Mouse (Mus musculus) heart, adult 2 months (tissue): ENCODE data around the gene Gnaq.

Experiments used
- CTCF ChIP-seq: fragments of 200-600 bp; IDR thresholded peaks from 2 replicates; pipeline ENCODE4 v1.8.1; 2022; ENCODE audit warnings: antibody characterized with exemption, mild to moderate bottlenecking, moderate library complexity
- POLR2A ChIP-seq: fragments of 200-500 bp; IDR thresholded peaks from 2 replicates; pipeline ENCODE4 v1.6.1; 2011; ENCODE audit warnings: mild to moderate bottlenecking, low read depth, low read length, control low read depth; ENCODE audit not compliant: insufficient read depth

GRCm38 (mm10) chr19:16260973-16261372, 128.3 kb downstream of the Gnaq start:
- TF ChIP-seq POLR2A = no peak
- no peak for TF ChIP-seq CTCF
